Mouse (Mus musculus) intestine, embryonic 14.5 days (tissue): ENCODE results near the gene Mtmr4. TPM values are rescaled to one million over a fixed set of nuclear protein-coding genes. Genes with fewer than 3 reads are reported as not detected.
A peak's percentile ranks its signal among the peaks of the same experiment; 100 is the strongest.

Experiments
- ATAC-seq: fragments of 200-750 bp; cut with Nextera tagmentation; replicated peaks from 2 replicates; pipeline ENCODE4 v1.8.0; 2017; ENCODE audit warnings: low read depth, moderate number of reproducible peaks, moderate TSS enrichment, moderate library complexity; ENCODE audit not compliant: low FRiP score, low TSS enrichment
- DNase-seq: peaks from one replicate; pipeline ENCODE4 v3.0.0-alpha.2; 2018; ENCODE audit warnings: low spot score
- H3K27ac ChIP-seq: fragments of 300-500 bp; sonication (generic); 2 replicates; pipeline ENCODE4 v1.5.1; 2014; ENCODE audit warnings: low read depth, mild to moderate bottlenecking, control low read depth
- H3K27me3 ChIP-seq: fragments of 300-500 bp; sonication (generic); replicated peaks from 2 replicates; pipeline ENCODE4 v1.6.1; 2014; ENCODE audit warnings: low read length, control low read depth; ENCODE audit not compliant: control insufficient read depth, insufficient read depth
- H3K36me3 ChIP-seq: fragments of 300-500 bp; sonication (generic); 2 replicates; pipeline ENCODE4 v1.6.1; 2014; ENCODE audit warnings: low read length, control low read depth; ENCODE audit not compliant: control insufficient read depth, insufficient read depth
- H3K4me1 ChIP-seq: fragments of 300-500 bp; sonication (generic); replicated peaks from 2 replicates; pipeline ENCODE4 v1.6.1; 2014; ENCODE audit warnings: low read length, control low read depth, mixed read lengths; ENCODE audit not compliant: control insufficient read depth, insufficient read depth
- H3K4me2 ChIP-seq: fragments of 300-500 bp; sonication (generic); 2 replicates; pipeline ENCODE4 v1.6.1; 2014; ENCODE audit warnings: low read length
- H3K4me3 ChIP-seq: fragments of 300-500 bp; sonication (generic); 2 replicates; pipeline ENCODE4 v1.5.1; 2014; ENCODE audit warnings: low read depth, low read length, control low read depth, mixed read lengths
- H3K9ac ChIP-seq: fragments of 300-500 bp; sonication (generic); 2 replicates; pipeline ENCODE4 v1.6.1; 2014; ENCODE audit warnings: mild to moderate bottlenecking, low read length
- H3K9me3 ChIP-seq: fragments of 300-500 bp; sonication (generic); 2 replicates; pipeline ENCODE4 v1.6.1; 2016; ENCODE audit warnings: low read length, control low read depth; ENCODE audit not compliant: control insufficient read depth
- WGBS: fragments of 180-500 bp; shearing (Covaris S2); extraction: QIAGEN DNeasy Blood & Tissue Kit; methylation state at CpG from one replicate; pipeline ENCODE4 v1.1.7; 2014; 5-methylcytosine and 5-hydroxymethylcytosine counted together
- polyA plus RNA-seq: library from polyadenylated mRNA; unstranded; fragments of >200 nt; fragmentation: Nextera tagmentation; extraction: Ambion mirVana; gene quantifications from 2 replicates; pipeline ENCODE4 v1.2.1, GENCODE M21; 2014

Gene Mtmr4
- polyA plus RNA-seq, 1 experiment from 2014 or later = 35.3 TPM

DNA sequence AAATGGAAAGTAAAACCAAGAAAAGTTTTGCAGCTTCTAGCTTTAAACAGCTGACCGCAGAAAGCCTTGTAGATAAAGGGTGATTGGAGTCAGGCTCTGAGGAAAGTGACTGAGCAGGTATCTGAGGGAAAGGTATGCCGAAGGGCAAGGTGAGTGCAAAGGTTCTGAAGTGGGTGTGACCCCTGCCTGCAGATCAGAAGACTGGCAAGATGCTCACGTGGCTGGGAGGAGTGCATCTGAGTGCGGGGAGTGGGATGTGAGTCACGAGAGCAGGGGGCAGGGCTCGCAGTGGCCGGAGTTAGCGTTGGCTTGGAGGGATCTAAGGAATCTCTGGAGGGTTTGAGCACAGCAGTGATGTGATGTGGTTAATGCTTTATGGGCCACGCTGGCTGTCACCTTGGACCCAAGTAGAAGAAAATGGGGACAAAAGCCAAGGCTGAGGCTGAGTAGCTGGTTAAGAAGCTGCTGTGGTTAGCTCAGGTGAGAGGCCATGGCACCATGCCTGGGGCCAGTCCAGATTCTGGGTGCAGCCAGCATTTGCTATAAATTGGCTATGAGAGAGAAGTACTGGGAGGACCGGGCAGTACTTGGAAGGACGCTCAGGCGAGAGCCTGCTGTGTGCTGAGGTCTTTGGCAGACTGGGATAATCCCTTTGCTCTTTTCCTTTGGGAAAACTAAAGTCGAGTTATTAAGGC lies 7.6 kb downstream of the Mtmr4 start:
- H3K4me2 ChIP-seq = no peak overlapping the region
- H3K36me3 ChIP-seq = peaks cover 82% of the 10 kb centered on the region
- no peaks in the 10 kb centered on the region for H3K9me3 ChIP-seq
- DNase-seq (no peak), ATAC-seq (no peak)
- no peak overlapping the region for H3K9ac ChIP-seq
- no peak overlapping the region for H3K27ac ChIP-seq
- H3K4me3 ChIP-seq = no peak overlapping the region
- 85% methylated on average over 13 of the region's 13 CpGs for WGBS
- H3K4me1 ChIP-seq = peaks cover 18% of the 10 kb centered on the region
- H3K27me3 ChIP-seq = no peaks in the 10 kb centered on the region

GRCm38 (mm10) chr11:87600322-87600853 lies 8.4 kb downstream of the Mtmr4 start:
- H3K9ac ChIP-seq = no peak overlapping the region
- no peak for DNase-seq
- peaks cover 13% of the 10 kb centered on the region for H3K4me1 ChIP-seq
- H3K4me2 ChIP-seq = no peak overlapping the region
- H3K36me3 ChIP-seq = peaks cover 88% of the 10 kb centered on the region
- no peak overlapping the region for H3K4me3 ChIP-seq
- no peaks in the 10 kb centered on the region for H3K27me3 ChIP-seq
- 92% methylated on average over 10 of the region's 10 CpGs for WGBS
- H3K9me3 ChIP-seq = no peaks in the 10 kb centered on the region
- H3K27ac ChIP-seq = no peak overlapping the region
- no peak for ATAC-seq

- Histone ChIP-seq H3K27me3 (no peaks in the 10 kb centered on the region), H3K4me1 (no peaks in the 10 kb centered on the region), H3K9me3 (no peaks in the 10 kb centered on the region), H3K4me3 (no peak overlapping the region), H3K27ac (no peak overlapping the region), H3K4me2 (no peak overlapping the region), H3K9ac (no peak overlapping the region), H3K36me3 (peaks cover 99% of the 10 kb centered on the region)
- 93% methylated on average over 9 of the region's 9 CpGs for WGBS
- no peak for DNase-seq
- no peak for ATAC-seq
Observed at GRCm38 (mm10) chr11:87602234-87602633, 10.3 kb downstream of the Mtmr4 start.

GRCm38 (mm10) chr11:87603571-87603970 lies 11.6 kb downstream of the Mtmr4 start:
- no peaks in the 10 kb centered on the region for H3K4me1 ChIP-seq
- 93% methylated on average over 2 of the region's 2 CpGs for WGBS
- H3K4me2 ChIP-seq = no peak overlapping the region
- no peak overlapping the region for H3K4me3 ChIP-seq
- DNase-seq (no peak), ATAC-seq (no peak)
- H3K27me3 ChIP-seq = no peaks in the 10 kb centered on the region
- H3K9ac ChIP-seq = no peak overlapping the region
- peaks cover 99% of the 10 kb centered on the region for H3K36me3 ChIP-seq
- H3K27ac ChIP-seq = no peak overlapping the region
- no peaks in the 10 kb centered on the region for H3K9me3 ChIP-seq

DNA sequence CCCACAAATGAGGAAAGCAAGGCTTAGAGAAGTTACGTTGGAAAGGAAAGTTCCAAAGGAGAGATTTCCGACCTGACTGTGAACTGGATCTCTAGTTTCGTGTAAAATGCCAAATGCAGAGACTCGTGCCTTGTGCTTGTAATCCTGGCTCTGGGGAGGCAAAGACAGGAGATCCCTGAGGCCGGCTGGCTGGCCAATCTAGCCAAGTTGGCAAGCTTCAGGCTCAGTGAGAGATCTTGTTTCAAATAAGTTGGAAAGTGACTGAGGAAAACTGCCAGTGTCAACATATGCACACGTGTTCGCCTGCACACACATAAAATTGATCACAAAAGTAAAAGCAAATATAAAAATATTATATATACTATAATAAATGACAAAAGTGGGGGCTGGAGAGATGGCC lies 17.3 kb downstream of the Mtmr4 start:
- ATAC-seq = no peak
- H3K27me3 ChIP-seq = no peaks in the 10 kb centered on the region
- H3K36me3 ChIP-seq = peaks cover 97% of the 10 kb centered on the region
- no peaks in the 10 kb centered on the region for H3K9me3 ChIP-seq
- DNase-seq = no peak
- no peak overlapping the region for H3K4me3 ChIP-seq
- H3K9ac ChIP-seq = no peak overlapping the region
- H3K4me1 ChIP-seq = no peaks in the 10 kb centered on the region
- WGBS = 91% methylated on average over 7 of the region's 7 CpGs
- no peak overlapping the region for H3K27ac ChIP-seq
- no peak overlapping the region for H3K4me2 ChIP-seq

DNA sequence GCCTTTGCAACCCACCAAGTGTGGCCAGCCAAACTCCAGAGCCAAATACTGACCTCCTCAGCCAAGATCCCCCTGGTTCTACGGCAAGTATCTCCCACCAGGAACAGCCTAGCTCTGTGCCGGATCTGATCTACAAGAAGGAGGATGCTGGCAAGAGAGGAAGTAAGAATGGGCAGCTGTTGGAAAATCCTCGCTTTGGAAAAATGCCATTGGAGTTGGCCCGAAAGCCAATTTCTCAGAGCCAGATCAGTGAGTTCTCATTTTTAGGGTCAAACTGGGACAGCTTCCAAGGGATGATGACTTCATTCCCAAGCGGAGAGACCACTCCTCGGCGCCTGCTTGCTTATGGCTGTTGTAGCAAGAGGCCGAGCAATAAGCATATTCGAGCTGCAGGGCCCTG lies 19.6 kb downstream of the Mtmr4 start:
- no peak overlapping the region for H3K4me2 ChIP-seq
- WGBS = 89% methylated on average over 9 of the region's 9 CpGs
- no peaks in the 10 kb centered on the region for H3K4me1 ChIP-seq
- H3K27me3 ChIP-seq = no peaks in the 10 kb centered on the region
- H3K4me3 ChIP-seq = no peak overlapping the region
- no peaks in the 10 kb centered on the region for H3K9me3 ChIP-seq
- no peak overlapping the region for H3K27ac ChIP-seq
- H3K36me3 ChIP-seq = peaks cover 97% of the 10 kb centered on the region
- H3K9ac ChIP-seq = no peak overlapping the region
- ATAC-seq (no peak), DNase-seq (no peak)

GRCm38 (mm10) chr11:87613972-87614371 lies 22.0 kb downstream of the Mtmr4 start:
- no peak for DNase-seq
- no peak overlapping the region for H3K4me3 ChIP-seq
- H3K36me3 ChIP-seq = peaks cover 97% of the 10 kb centered on the region
- no peak overlapping the region for H3K4me2 ChIP-seq
- no peaks in the 10 kb centered on the region for H3K4me1 ChIP-seq
- H3K27ac ChIP-seq = no peak overlapping the region
- WGBS = 92% methylated on average over 7 of the region's 7 CpGs
- no peak overlapping the region for H3K9ac ChIP-seq
- ATAC-seq = no peak
- no peaks in the 10 kb centered on the region for H3K27me3 ChIP-seq
- H3K9me3 ChIP-seq = peaks cover 6% of the 10 kb centered on the region; the same call in 1 of the 2 replicates

GRCm38 (mm10) chr11:87615551-87615950 lies 23.6 kb downstream of the Mtmr4 start:
- no peaks in the 10 kb centered on the region for H3K4me1 ChIP-seq
- H3K4me3 ChIP-seq = no peak overlapping the region
- H3K36me3 ChIP-seq = peaks cover 84% of the 10 kb centered on the region
- H3K9ac ChIP-seq = no peak overlapping the region
- ATAC-seq (no peak), DNase-seq (no peak)
- no peak overlapping the region for H3K27ac ChIP-seq
- no peak overlapping the region for H3K4me2 ChIP-seq
- 94% methylated on average over 5 of the region's 5 CpGs for WGBS
- no peaks in the 10 kb centered on the region for H3K27me3 ChIP-seq
- H3K9me3 ChIP-seq = peaks cover 6% of the 10 kb centered on the region; the same call in 1 of the 2 replicates

DNA sequence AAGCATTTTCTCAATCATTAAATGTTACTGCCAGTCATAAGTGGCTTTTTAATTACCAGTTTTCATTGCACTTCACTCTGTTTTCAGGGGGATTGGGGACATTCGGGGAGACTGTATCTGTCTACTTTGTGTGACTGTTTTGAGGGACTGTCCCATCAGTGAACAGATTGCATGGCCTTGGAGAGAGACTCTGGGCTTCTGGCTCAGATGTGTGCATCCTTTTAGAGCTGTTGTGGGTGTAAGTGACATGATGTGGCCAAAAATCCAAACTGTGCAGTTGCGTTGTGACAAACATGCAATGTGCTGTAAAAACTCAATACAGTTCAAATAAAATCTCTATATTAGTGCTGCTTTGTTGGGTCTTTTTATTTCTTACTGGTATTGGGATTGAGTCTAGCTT lies 24.0 kb downstream of the Mtmr4 start:
- DNase-seq (peak; percentile 35), ATAC-seq (no peak)
- H3K27ac ChIP-seq = no peak overlapping the region
- no peak overlapping the region for H3K4me3 ChIP-seq
- H3K36me3 ChIP-seq = peaks cover 80% of the 10 kb centered on the region
- H3K9me3 ChIP-seq = peaks cover 6% of the 10 kb centered on the region; the same call in 1 of the 2 replicates
- WGBS = 98% methylated on average over 2 of the region's 2 CpGs
- H3K4me2 ChIP-seq = no peak overlapping the region
- H3K27me3 ChIP-seq = no peaks in the 10 kb centered on the region
- no peak overlapping the region for H3K9ac ChIP-seq
- no peaks in the 10 kb centered on the region for H3K4me1 ChIP-seq
